Mouse (Mus musculus): ENCODE measurements around the gene Rtl10.

DNA sequence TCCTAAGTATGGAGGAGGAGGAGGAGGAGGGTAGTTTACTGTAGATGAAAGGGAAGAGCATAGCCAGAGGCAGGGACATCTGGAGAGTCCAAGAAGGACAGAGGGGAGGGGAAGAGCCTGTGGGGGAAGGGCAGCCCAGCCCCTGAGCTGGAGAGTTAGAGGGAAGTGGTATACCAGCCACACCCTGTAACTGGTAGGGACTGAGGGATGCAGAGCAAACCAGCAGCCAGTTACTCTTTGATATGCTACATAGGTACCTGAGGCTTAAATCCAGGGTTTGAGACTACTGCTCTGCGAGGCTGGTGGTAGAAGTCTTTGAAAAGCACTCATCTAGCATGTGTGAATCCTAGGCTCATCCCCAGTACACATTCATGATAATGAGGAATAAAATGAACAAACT is 7.8 kb upstream of the Rtl10 start:
- TF ChIP-seq ZNF384 (IDR thresholded peaks at IDR 0.05; ENCODE audit: low read depth, low read length) (no peak), HCFC1 (IDR thresholded peaks at IDR 0.05; ENCODE audit: borderline replicate concordance, insufficient read depth, low read length) (no peak), ZC3H11A (IDR thresholded peaks at IDR 0.05; ENCODE audit: borderline replicate concordance, low read depth, low read length) (no peak)

Measured in ES-E14 (cell line).